Mouse (Mus musculus) lung, embryonic 14.5 days (tissue): ENCODE measurements at regions not wholly inside any gene's neighbourhood (a gene's known extent, or its start where the extent isn't known, plus 50 kb on each side); places are given as distances from the start of the nearest gene placed in this dataset.
A peak's percentile ranks its signal among the peaks of the same experiment; 100 is the strongest.

Experiments used
- ATAC-seq: fragments of 200-750 bp; cut with Nextera tagmentation; 2 replicates; pipeline ENCODE4 v1.8.0; 2017; ENCODE audit warnings: mild to moderate bottlenecking, moderate TSS enrichment, moderate library complexity; ENCODE audit not compliant: insufficient read depth
- DNase-seq: peaks from one replicate; pipeline ENCODE4 v3.0.0-alpha.2; 2015
- H3K27ac ChIP-seq: fragments of 300-500 bp; sonication (generic); 2 replicates; pipeline ENCODE4 v1.5.1; 2014; ENCODE audit warnings: low read depth, mild to moderate bottlenecking, moderate library complexity
- H3K27me3 ChIP-seq: fragments of 300-500 bp; sonication (generic); 2 replicates; pipeline ENCODE4 v1.6.1; 2014; ENCODE audit warnings: low read length, control low read depth; ENCODE audit not compliant: insufficient read depth
- H3K36me3 ChIP-seq: fragments of 300-500 bp; sonication (generic); 2 replicates; pipeline ENCODE4 v1.6.1; 2014; ENCODE audit warnings: control low read depth; ENCODE audit not compliant: insufficient read depth
- H3K4me1 ChIP-seq: fragments of 300-500 bp; sonication (generic); 2 replicates; pipeline ENCODE4 v1.6.1; 2014; ENCODE audit warnings: antibody characterized with exemption, control low read depth; ENCODE audit not compliant: insufficient read depth
- H3K4me2 ChIP-seq: fragments of 300-500 bp; sonication (generic); 2 replicates; pipeline ENCODE4 v1.6.1; 2014; ENCODE audit warnings: mild to moderate bottlenecking
- H3K4me3 ChIP-seq: fragments of 300-500 bp; sonication (generic); 2 replicates; pipeline ENCODE4 v1.5.1; 2014; ENCODE audit warnings: low read depth, low read length
- H3K9ac ChIP-seq: fragments of 300-500 bp; sonication (generic); 2 replicates; pipeline ENCODE4 v1.6.1; 2014
- H3K9me3 ChIP-seq: fragments of 300-500 bp; sonication (generic); 2 replicates; pipeline ENCODE4 v1.6.1; 2016; ENCODE audit warnings: low read depth, low read length, control low read depth
- CTCF ChIP-seq: IDR thresholded peaks from 2 replicates; pipeline ENCODE4 v1.5.1; 2016; ENCODE audit warnings: antibody characterized with exemption, low read depth
- WGBS: fragments of 180-500 bp; shearing (Covaris S2); extraction: QIAGEN DNeasy Blood & Tissue Kit; methylation state at CpG from one replicate; pipeline ENCODE4 v1.1.7; 2014; 5-methylcytosine and 5-hydroxymethylcytosine counted together

DNA sequence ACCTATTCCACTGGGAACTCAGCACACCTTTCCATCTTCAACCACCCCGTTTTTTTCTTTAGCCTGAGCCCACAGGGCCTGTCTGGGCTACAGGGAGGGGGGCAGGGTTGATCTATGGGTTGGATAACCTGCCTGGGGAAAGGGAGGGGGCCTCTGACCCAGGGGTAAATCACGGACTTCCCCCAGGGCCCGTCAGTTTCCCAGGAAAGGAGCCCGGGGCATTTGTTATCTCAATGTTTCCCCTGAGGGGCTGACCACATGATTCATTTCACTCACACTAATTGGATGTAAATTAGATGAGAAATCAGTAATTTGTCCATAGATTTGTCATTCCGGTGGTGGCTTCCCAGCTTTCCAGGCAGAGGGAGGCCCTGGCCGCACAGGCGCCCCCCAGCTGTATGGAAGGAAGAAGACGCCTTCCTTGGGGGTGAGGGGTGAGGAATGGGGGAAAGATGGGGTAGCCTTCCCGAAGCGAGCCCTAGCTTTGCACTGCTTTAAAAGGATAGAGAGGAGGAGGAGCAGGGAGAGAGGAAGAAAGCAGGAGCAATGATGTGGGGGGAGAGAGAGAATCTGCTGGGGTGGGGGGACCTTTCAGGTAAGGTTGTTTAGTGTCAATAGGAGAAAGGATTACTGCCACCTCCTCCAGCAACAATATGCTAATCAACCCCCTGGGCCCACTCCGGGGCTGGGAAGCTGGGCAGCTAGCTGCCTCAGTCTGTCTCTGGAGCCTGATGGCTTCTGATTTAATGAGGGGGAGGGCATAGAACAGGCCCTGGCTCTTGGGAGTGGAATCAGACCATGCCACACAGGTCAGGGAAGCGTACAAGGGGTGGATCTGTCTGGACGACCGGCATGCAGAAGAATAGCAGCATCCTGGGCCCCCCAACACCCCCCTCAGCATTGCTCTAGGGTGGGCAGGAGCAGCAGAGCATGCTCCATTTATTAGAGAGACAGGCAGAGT, 282.3 kb upstream of the 4930535I16Rik start:
- H3K9me3 ChIP-seq: no peaks in the 10 kb centered on the region; the same call in 1 of the 2 replicates
- H3K4me3 ChIP-seq: no peak overlapping the region
- H3K4me2 ChIP-seq: no peak overlapping the region
- no peak for TF ChIP-seq CTCF
- H3K27ac ChIP-seq: no peak overlapping the region
- WGBS: 35% methylated on average over 14 of the region's 14 CpGs
- ATAC-seq (no peak), DNase-seq (no peak)
- no peaks in the 10 kb centered on the region for H3K4me1 ChIP-seq
- peaks cover 20% of the 10 kb centered on the region for H3K27me3 ChIP-seq
- no peaks in the 10 kb centered on the region for H3K36me3 ChIP-seq
- H3K9ac ChIP-seq: no peak overlapping the region

DNA sequence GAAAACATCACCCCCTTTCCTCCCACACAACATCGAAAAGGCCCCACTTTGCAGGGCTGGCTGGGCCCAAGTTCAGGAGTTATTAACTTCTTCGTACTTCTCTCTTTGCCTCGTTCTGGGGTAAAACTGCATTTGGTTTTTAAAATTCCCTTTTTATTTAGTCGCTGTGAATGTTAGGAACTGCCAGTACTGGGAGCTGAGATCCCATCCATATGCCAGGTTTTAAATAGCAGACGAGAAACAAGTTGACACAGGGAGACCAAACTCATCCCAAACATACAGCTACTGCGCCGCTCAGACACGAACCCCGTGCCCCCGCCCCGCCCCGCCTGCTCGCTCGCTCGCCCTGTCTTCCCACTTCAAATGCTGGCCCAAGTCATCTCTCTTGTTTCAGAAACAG, 281.0 kb upstream of the 4930535I16Rik start:
- Histone ChIP-seq H3K4me2 (no peak overlapping the region), H3K4me1 (no peaks in the 10 kb centered on the region), H3K4me3 (no peak overlapping the region), H3K27me3 (peaks cover 20% of the 10 kb centered on the region), H3K9me3 (no peaks in the 10 kb centered on the region), H3K36me3 (no peaks in the 10 kb centered on the region), H3K27ac (no peak overlapping the region), H3K9ac (no peak overlapping the region)
- ATAC-seq (no peak), DNase-seq (no peak)
- no peak for TF ChIP-seq CTCF
- 44% methylated on average over 15 of the region's 15 CpGs for WGBS

DNA sequence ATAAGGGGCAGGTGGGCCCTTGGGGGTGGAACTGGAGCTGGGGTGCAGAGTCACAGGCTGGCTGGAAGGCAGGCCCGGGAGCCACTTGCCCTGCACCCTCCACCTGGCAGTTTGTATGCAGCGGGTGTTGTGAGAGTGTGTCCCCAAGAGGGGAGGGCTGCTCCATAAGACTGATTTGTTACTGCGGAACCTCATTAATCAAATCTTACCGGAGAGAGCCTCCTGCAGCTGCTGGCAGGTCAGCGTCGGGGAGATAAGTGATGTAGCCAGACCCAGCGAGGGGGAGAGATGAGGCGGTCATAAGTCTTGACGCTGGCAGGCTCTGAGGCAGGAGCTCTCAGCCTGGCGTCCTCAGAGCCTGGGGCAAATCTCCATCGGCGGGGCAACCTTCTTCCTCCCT, 278.9 kb upstream of the 4930535I16Rik start:
- Histone ChIP-seq H3K9ac (no peak overlapping the region), H3K27me3 (peaks cover 20% of the 10 kb centered on the region), H3K4me1 (no peaks in the 10 kb centered on the region), H3K9me3 (no peaks in the 10 kb centered on the region), H3K36me3 (no peaks in the 10 kb centered on the region), H3K27ac (no peak overlapping the region), H3K4me3 (no peak overlapping the region), H3K4me2 (no peak overlapping the region)
- DNase-seq (no peak), ATAC-seq (no peak)
- no peak for TF ChIP-seq CTCF
- 7% methylated on average over 12 of the region's 12 CpGs for WGBS

DNA sequence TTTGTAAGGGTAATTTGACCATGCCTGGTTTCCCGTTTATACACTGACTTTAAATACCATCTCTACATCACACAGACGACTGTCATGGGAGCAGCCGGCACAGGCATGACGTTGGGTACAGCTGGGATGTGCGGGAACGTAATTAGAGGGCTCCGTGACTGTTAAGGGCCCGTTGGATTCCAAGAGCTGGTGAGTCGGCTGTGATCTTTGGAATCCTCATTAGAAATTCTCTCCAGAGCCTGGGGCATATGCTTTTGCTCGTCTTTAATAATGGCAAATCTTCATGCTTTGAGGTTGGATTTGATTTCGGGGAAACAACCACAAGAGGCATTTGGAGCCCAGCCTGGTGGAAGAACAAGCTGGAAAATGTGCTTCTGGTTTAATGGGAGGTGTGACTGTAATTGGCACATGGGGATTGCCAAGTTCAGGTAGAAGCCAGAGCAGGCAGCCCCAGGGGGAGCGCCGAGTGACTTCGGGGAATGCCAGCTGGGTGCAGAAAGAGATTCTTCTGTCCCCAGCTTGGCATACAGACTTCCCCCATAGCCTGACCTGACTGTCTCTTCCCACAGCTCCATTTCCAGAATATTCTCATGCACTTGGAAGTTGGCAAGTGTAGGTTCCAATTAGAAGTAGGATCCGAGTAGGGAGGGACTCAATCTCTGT, 275.4 kb upstream of the 4930535I16Rik start:
- Histone ChIP-seq H3K4me3 (no peak overlapping the region), H3K4me2 (no peak overlapping the region), H3K9ac (no peak overlapping the region), H3K9me3 (no peaks in the 10 kb centered on the region), H3K4me1 (no peaks in the 10 kb centered on the region), H3K27ac (no peak overlapping the region), H3K27me3 (peaks cover 16% of the 10 kb centered on the region), H3K36me3 (no peaks in the 10 kb centered on the region)
- TF ChIP-seq CTCF: no peak
- 81% methylated on average over 15 of the region's 15 CpGs for WGBS
- DNase-seq: no peak
- ATAC-seq: no peak

DNA sequence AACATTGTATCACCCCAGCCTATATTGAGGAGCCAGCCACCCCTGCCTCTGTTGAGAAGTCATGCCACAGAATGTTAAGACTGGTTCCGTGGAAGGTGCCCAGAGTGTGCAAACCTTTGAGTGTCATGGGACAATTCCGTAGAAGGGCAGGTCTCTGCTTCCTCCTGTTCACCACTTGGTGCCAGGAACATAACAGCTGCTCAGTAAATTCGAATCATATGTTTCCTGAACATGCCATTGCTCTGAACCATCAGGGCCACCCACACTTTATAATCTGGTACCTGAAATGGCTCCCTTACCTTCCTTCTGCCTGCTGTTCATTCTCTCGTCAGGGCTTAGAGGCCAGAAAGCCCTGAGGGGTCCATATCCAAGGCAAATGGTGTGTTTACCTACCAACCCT, 273.0 kb upstream of the 4930535I16Rik start:
- Histone ChIP-seq H3K27me3 (peaks cover 11% of the 10 kb centered on the region), H3K9me3 (no peaks in the 10 kb centered on the region), H3K27ac (no peak overlapping the region), H3K4me1 (no peaks in the 10 kb centered on the region), H3K4me2 (no peak overlapping the region), H3K9ac (no peak overlapping the region), H3K36me3 (no peaks in the 10 kb centered on the region), H3K4me3 (no peak overlapping the region)
- WGBS: 84% methylated on average over 4 of the region's 4 CpGs
- no peak for TF ChIP-seq CTCF
- ATAC-seq (no peak), DNase-seq (no peak)

DNA sequence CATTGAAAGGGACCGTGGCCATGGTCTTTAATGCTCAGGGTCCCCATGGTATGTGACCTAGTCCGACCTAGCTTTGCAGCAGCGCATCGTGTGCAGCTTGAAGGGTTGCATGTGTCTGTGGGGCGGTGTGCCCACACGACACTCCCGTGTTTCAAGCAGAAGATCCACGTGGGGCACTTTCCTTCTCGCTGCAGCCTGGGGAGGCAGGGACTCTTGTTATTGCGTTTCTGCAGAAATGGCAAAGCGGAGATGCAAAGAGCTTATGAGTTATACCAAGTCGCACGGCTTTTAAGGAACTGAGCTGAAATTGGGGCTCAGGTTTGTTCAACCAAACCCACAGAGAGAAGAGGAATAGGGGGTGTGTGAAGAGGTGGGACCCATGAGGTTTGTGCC, 272.2 kb upstream of the 4930535I16Rik start:
- no peak overlapping the region for H3K4me2 ChIP-seq
- whole genome bisulfite sequencing: 52% methylated on average over 13 of the region's 13 CpGs
- no peaks in the 10 kb centered on the region for H3K36me3 ChIP-seq
- TF ChIP-seq CTCF: no peak
- H3K27me3 ChIP-seq: peaks cover 11% of the 10 kb centered on the region
- ATAC-seq (peak; percentile 17; the same call in 1 of the 2 replicates), DNase-seq (no peak)
- H3K4me1 ChIP-seq: no peaks in the 10 kb centered on the region
- H3K4me3 ChIP-seq: no peak overlapping the region
- no peaks in the 10 kb centered on the region for H3K9me3 ChIP-seq
- no peak overlapping the region for H3K9ac ChIP-seq
- no peak overlapping the region for H3K27ac ChIP-seq

DNA sequence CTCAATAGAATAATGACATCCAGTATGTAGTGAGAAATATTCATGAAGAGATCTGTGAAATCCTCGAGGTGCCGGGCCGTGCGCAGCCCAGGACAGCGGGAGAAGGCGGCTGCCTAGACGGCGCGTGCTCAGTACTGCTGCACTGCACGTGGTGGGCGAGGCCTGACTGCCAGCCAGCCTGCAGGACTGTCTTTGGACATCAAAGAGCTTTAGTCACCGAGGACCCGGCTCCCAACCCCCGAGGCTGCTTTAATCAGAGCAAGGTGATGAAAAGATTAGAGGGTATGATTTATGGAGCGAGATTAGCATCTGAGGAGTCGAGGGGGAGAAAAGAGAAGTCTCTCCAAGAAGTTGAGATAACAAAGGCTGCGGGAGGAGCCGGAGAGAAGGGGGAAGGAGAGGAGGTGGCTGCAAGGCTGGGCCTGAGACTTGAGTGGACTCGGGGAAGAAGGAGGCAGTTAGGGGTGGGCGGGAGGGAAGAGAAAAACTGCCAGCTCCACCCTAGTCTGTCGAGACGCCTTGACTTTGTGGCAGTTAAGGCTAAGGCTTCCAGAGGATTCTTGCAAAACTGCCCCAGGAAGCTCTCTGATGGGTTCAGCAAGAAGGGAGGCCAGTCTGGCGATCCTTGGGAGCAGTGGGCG, 271.6 kb upstream of the 4930535I16Rik start:
- Histone ChIP-seq H3K9me3 (no peaks in the 10 kb centered on the region), H3K27me3 (peaks cover 11% of the 10 kb centered on the region), H3K4me3 (no peak overlapping the region), H3K36me3 (no peaks in the 10 kb centered on the region), H3K9ac (no peak overlapping the region), H3K4me1 (no peaks in the 10 kb centered on the region), H3K27ac (no peak overlapping the region), H3K4me2 (peak overlapping the region; percentile 4; the same call in 1 of the 2 replicates)
- ATAC-seq: peak; percentile 86
- 13% methylated on average over 24 of the region's 24 CpGs for WGBS
- TF ChIP-seq CTCF: no peak
- DNase-seq: peak; percentile 49
